Mouse (Mus musculus) midbrain, embryonic 12.5 days (tissue): ENCODE data around the gene Olfr25. TPM values are rescaled to one million over a fixed set of nuclear protein-coding genes. Genes with fewer than 3 reads are reported as not detected.

ENCODE experiments used
- ATAC-seq: fragments of 200-750 bp; cut with Nextera tagmentation; 2 replicates; pipeline ENCODE4 v1.8.0; 2017; ENCODE audit warnings: low read depth, moderate TSS enrichment, moderate library complexity; ENCODE audit not compliant: low FRiP score
- H3K27ac ChIP-seq: fragments of 300-500 bp; sonication (generic); replicated peaks from 2 replicates; pipeline ENCODE4 v1.5.1; 2016; ENCODE audit warnings: mild to moderate bottlenecking
- H3K27me3 ChIP-seq: fragments of 300-500 bp; sonication (generic); 2 replicates; pipeline ENCODE4 v1.6.1; 2016; ENCODE audit warnings: mild to moderate bottlenecking
- H3K36me3 ChIP-seq: fragments of 300-500 bp; sonication (generic); 2 replicates; pipeline ENCODE4 v1.6.1; 2016
- H3K4me1 ChIP-seq: fragments of 300-500 bp; sonication (generic); 2 replicates; pipeline ENCODE4 v1.6.1; 2016
- H3K4me2 ChIP-seq: fragments of 300-500 bp; sonication (generic); replicated peaks from 2 replicates; pipeline ENCODE4 v1.6.1; 2016; ENCODE audit warnings: mild to moderate bottlenecking, moderate library complexity
- H3K4me3 ChIP-seq: fragments of 300-500 bp; sonication (generic); 2 replicates; pipeline ENCODE4 v1.5.1; 2016; ENCODE audit warnings: mild to moderate bottlenecking
- H3K9ac ChIP-seq: fragments of 300-500 bp; sonication (generic); replicated peaks from 2 replicates; pipeline ENCODE4 v1.6.1; 2016; ENCODE audit warnings: mild to moderate bottlenecking, moderate library complexity
- H3K9me3 ChIP-seq: fragments of 300-500 bp; sonication (generic); 2 replicates; pipeline ENCODE4 v1.6.1; 2016; ENCODE audit warnings: mild to moderate bottlenecking
- WGBS: fragments of 180-500 bp; shearing (Covaris S2); methylation state at CpG from one replicate; pipeline ENCODE4 v1.1.7; 2016; 5-methylcytosine and 5-hydroxymethylcytosine counted together
- polyA plus RNA-seq: library from polyadenylated mRNA; unstranded; fragments of >200 nt; fragmentation: Nextera tagmentation; extraction: Ambion mirVana; gene quantifications from 2 replicates; pipeline ENCODE4 v1.2.1, GENCODE M21; 2016

The Olfr25 gene
- not detected in 2 replicates for polyA plus RNA-seq

DNA sequence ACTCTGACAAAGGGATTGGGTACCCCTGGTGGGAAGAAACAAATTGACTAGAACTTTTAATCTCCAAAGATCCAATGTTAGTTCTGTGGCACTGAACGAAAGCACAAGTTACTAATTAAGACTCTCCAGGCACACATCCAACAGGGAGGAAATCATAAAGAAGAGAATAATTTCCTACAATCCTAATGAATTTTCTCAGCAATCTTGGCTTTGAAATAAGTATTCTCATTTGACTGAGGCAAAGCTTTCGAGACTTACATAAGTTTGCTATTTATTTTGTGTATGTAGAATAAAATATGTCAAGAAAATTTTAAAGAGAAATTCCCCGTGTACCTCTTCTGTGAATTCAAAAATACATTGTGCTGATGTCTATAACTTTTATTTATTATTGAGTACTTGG is at the start of gene Olfr25:
Olfr25 (plus strand) TSS at position 301 of the 400 bp plus-strand sequence.
- no peaks in the 10 kb centered on the region for H3K27me3 ChIP-seq
- H3K9ac ChIP-seq: no peak within 1 kb of the TSS
- H3K9me3 ChIP-seq: no peaks in the 10 kb centered on the region
- ATAC-seq: no peak
- H3K4me3 ChIP-seq: no peak within 1 kb of the TSS
- H3K27ac ChIP-seq: no peak within 1 kb of the TSS
- WGBS: 80% methylated on average over 3 of the region's 3 CpGs
- no peak within 1 kb of the TSS for H3K4me2 ChIP-seq
- no peaks in the 10 kb centered on the region for H3K36me3 ChIP-seq
- H3K4me1 ChIP-seq: no peaks in the 10 kb centered on the region

DNA sequence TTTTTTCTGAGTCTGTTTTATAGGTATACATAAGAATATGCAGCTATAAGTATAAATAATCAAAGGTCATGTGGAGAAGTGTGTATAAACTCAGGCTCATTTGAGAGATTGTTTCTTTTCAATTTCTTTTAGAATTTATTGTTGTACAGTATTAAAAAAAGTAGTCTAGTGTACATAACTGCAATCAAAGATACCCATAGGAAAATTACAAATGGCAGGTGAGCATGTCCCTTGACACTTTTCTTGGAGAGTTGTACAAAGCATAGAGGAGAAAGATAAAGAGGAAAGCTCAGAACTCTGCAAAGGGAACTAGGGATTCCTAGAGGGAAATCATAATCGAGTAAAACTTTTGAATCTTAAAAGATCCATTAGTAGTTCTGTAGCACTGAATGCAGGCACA is 38.1 kb upstream of the Olfr25 start, which contains the start of gene Olfr896-ps1:
Olfr896-ps1 (plus strand) TSS at position 301 of the 400 bp plus-strand sequence.
- H3K9ac ChIP-seq: no peak within 1 kb of the TSS
- no peaks in the 10 kb centered on the region for H3K36me3 ChIP-seq
- H3K27me3 ChIP-seq: no peaks in the 10 kb centered on the region
- H3K27ac ChIP-seq: no peak within 1 kb of the TSS
- H3K4me3 ChIP-seq: no peak within 1 kb of the TSS
- WGBS: 85% methylated on average over 1 of the region's 1 CpGs
- H3K4me1 ChIP-seq: no peaks in the 10 kb centered on the region
- no peak for ATAC-seq
- no peak within 1 kb of the TSS for H3K4me2 ChIP-seq
- no peaks in the 10 kb centered on the region for H3K9me3 ChIP-seq

DNA sequence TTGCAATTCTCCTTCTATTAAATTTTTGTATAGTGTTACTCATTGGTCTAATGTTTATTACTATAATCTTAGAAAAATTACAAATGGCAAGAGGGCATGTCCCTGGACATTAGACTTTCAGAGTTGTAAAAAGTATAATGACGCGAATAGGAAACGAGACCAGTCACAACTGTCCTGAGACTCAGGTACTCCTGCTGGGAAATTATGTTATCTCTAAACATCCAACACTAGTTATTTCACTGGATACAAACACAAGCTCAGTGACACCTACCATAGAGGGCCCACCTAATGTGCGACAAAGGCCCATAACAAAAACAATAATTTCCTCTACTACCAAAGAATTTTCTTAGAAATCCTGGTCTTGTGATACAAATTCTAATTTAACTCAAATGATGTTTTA is 19.3 kb downstream of the Olfr25 start, which contains the start of gene Olfr898:
Olfr898 (plus strand) TSS at position 301 of the 400 bp plus-strand sequence.
- 95% methylated on average over 4 of the region's 4 CpGs for WGBS

DNA sequence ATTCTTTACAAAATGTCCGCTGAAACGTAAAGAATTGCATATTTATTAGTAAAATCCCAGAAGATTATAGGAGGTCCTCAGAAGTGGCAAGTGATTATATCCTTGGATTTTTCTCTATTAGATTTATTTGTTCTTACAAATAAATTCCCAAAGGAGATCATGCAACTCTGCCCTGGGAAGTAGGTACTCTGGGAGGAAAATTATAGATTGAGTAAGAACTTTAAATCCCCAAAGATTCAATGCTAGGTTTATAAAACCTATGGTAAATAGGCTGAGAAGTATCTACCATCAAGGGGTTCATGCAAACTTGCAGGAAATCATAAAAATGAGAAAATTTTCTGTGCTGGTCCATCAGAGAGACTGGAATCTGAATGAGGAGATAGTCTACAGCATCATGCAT is 37.7 kb downstream of the Olfr25 start, which contains the start of gene Olfr250:
Olfr250 (plus strand) TSS at position 301 of the 400 bp plus-strand sequence.
- Histone ChIP-seq H3K9ac (no peak within 1 kb of the TSS), H3K4me3 (no peak within 1 kb of the TSS), H3K36me3 (no peaks in the 10 kb centered on the region), H3K9me3 (no peaks in the 10 kb centered on the region), H3K27ac (no peak within 1 kb of the TSS), H3K27me3 (no peaks in the 10 kb centered on the region), H3K4me1 (no peaks in the 10 kb centered on the region), H3K4me2 (no peak within 1 kb of the TSS)
- 77% methylated on average over 2 of the region's 2 CpGs for WGBS
- ATAC-seq: no peak

More for the DNA sequence above, 19.3 kb downstream of the Olfr25 start, which contains the start of gene Olfr898:
- no peaks in the 10 kb centered on the region for H3K4me1 ChIP-seq
- no peak within 1 kb of the TSS for H3K9ac ChIP-seq
- ATAC-seq: no peak
- H3K27me3 ChIP-seq: no peaks in the 10 kb centered on the region
- H3K9me3 ChIP-seq: no peaks in the 10 kb centered on the region
- H3K27ac ChIP-seq: no peak within 1 kb of the TSS
- no peaks in the 10 kb centered on the region for H3K36me3 ChIP-seq
- no peak within 1 kb of the TSS for H3K4me2 ChIP-seq
- no peak within 1 kb of the TSS for H3K4me3 ChIP-seq

DNA sequence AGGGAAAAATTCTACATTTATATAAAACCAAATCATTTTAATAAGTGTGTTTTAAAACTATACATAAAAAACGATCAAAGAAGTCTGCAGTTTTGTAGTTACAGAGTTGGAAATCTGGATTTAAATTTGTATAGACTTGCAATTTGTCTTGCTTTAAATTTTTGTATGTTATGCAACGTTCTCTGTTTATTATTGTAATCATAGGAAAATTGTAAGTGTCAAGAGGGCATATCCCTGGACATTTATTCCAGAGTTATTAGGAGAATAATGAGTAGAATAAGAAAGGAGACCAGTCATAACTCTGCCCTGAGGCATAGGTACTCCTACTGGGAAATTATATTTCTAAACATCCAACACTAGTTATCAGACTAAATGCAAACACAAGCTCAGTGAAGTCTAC is 47.9 kb downstream of the Olfr25 start, which contains the start of gene Olfr251:
Olfr251 (plus strand) TSS at position 301 of the 400 bp plus-strand sequence.
- Histone ChIP-seq H3K27me3 (no peaks in the 10 kb centered on the region), H3K4me2 (no peak within 1 kb of the TSS), H3K27ac (no peak within 1 kb of the TSS), H3K9ac (no peak within 1 kb of the TSS), H3K36me3 (no peaks in the 10 kb centered on the region), H3K4me1 (no peaks in the 10 kb centered on the region), H3K4me3 (no peak within 1 kb of the TSS), H3K9me3 (no peaks in the 10 kb centered on the region)
- ATAC-seq: no peak
- 73% methylated on average over 2 of the region's 2 CpGs for WGBS

Other genes with a start within 250 kb of the Olfr25 start
- not detected in 2 replicates for gene Olfr887, start 245.0 kb upstream of the Olfr25 start, polyA plus RNA-seq
- gene Olfr888, start 220.9 kb upstream of the Olfr25 start, polyA plus RNA-seq: not detected in 2 replicates
- 0.08 TPM in 2 replicates for gene Olfr889, start 213.9 kb upstream of the Olfr25 start, polyA plus RNA-seq
- gene Olfr890, start 186.5 kb upstream of the Olfr25 start, polyA plus RNA-seq: not detected in 2 replicates
- gene Olfr891, start 148.2 kb upstream of the Olfr25 start, polyA plus RNA-seq: not detected in 2 replicates
- not detected in 2 replicates for gene Olfr893, start 120.7 kb upstream of the Olfr25 start, polyA plus RNA-seq
- not detected in 2 replicates for gene Olfr894, start 111.0 kb upstream of the Olfr25 start, polyA plus RNA-seq
- gene Olfr143, start 76.3 kb upstream of the Olfr25 start, polyA plus RNA-seq: not detected in 2 replicates
- gene Olfr895, start 61.2 kb upstream of the Olfr25 start, polyA plus RNA-seq: not detected in 2 replicates
- not detected in 2 replicates for gene Olfr896-ps1, start 38.0 kb upstream of the Olfr25 start, polyA plus RNA-seq
- gene Olfr898, start 19.4 kb downstream of the Olfr25 start, polyA plus RNA-seq: not detected in 2 replicates
- not detected in 2 replicates for gene Olfr250, start 37.8 kb downstream of the Olfr25 start, polyA plus RNA-seq
- gene Olfr251, start 48.0 kb downstream of the Olfr25 start, polyA plus RNA-seq: not detected in 2 replicates
- not detected in 2 replicates for gene Olfr147, start 72.6 kb downstream of the Olfr25 start, polyA plus RNA-seq
- not detected in 2 replicates for gene Olfr901, start 100.4 kb downstream of the Olfr25 start, polyA plus RNA-seq
- gene Olfr902, start 118.6 kb downstream of the Olfr25 start, polyA plus RNA-seq: not detected in 2 replicates
- gene Olfr904, start 134.1 kb downstream of the Olfr25 start, polyA plus RNA-seq: not detected in 2 replicates
- not detected in 2 replicates for gene Olfr905, start 142.0 kb downstream of the Olfr25 start, polyA plus RNA-seq
- gene Olfr906, start 158.0 kb downstream of the Olfr25 start, polyA plus RNA-seq: not detected in 2 replicates
- not detected in 2 replicates for gene Olfr907, start 166.7 kb downstream of the Olfr25 start, polyA plus RNA-seq
- not detected in 2 replicates for gene Olfr911-ps1, start 192.5 kb downstream of the Olfr25 start, polyA plus RNA-seq
- not detected in 2 replicates for gene Olfr910, start 208.8 kb downstream of the Olfr25 start, polyA plus RNA-seq